Mouse (Mus musculus) bone marrow, adult 2 months (tissue): ENCODE data around the gene Pik3cb. TPM values are rescaled to one million over a fixed set of nuclear protein-coding genes. Genes with fewer than 3 reads are reported as not detected.

Source experiments
- H3K27ac ChIP-seq: fragments of 200-500 bp; 2 replicates; pipeline ENCODE4 v1.5.1; 2012; ENCODE audit warnings: low read depth, mild to moderate bottlenecking, control low read depth, inconsistent platforms, low read length; ENCODE audit not compliant: control insufficient read depth, poor library complexity, insufficient read depth
- H3K4me1 ChIP-seq: fragments of 200-500 bp; 2 replicates; pipeline ENCODE4 v1.6.1; 2011; ENCODE audit warnings: low read length; ENCODE audit not compliant: control insufficient read depth, insufficient read depth
- H3K4me3 ChIP-seq: fragments of 200-500 bp; replicated peaks from 2 replicates; pipeline ENCODE3; 2011; ENCODE audit warnings: mild to moderate bottlenecking, low read depth, low read length, control low read depth; ENCODE audit not compliant: control insufficient read depth
- CTCF ChIP-seq: fragments of 200-500 bp; IDR thresholded peaks from 2 replicates; pipeline ENCODE4 v1.5.1; 2011; ENCODE audit warnings: low read length, control low read depth; ENCODE audit not compliant: control insufficient read depth, insufficient read depth
- POLR2A ChIP-seq: fragments of 200-500 bp; IDR thresholded peaks from 2 replicates; pipeline ENCODE4 v1.6.1; 2011; ENCODE audit warnings: low read depth, mild to moderate bottlenecking, control low read depth, low read length, borderline replicate concordance; ENCODE audit not compliant: control insufficient read depth
- WGBS: fragments of 180-500 bp; shearing (Covaris S2); methylation state at CpG from one replicate; pipeline ENCODE4 v1.1.7; 2018; 5-methylcytosine and 5-hydroxymethylcytosine counted together
- polyA plus RNA-seq: library from polyadenylated mRNA; stranded (reverse); fragments of >200 nt; gene quantifications from 2 replicates; pipeline ENCODE4 v1.2.4, GENCODE M21; 2011; ENCODE audit warnings: low replicate concordance; ENCODE audit not compliant: missing spikeins, insufficient read depth, insufficient read length

Pik3cb gene
- polyA plus RNA-seq, 1 experiment = 10.7 TPM

GRCm38 (mm10) chr9:99158708-99159107, 18.3 kb upstream of the Pik3cb start:
- Histone ChIP-seq H3K4me1 (peaks cover 4% of the 10 kb centered on the region), H3K27ac (no peak overlapping the region), H3K4me3 (no peak overlapping the region)
- 65% methylated on average over 6 of the region's 6 CpGs for WGBS
- no peak for TF ChIP-seq POLR2A
- TF ChIP-seq CTCF = no peak

GRCm38 (mm10) chr9:99158203-99158632, 17.8 kb upstream of the Pik3cb start:
- no peak for TF ChIP-seq CTCF
- no peak for TF ChIP-seq POLR2A
- Histone ChIP-seq H3K4me1 (peaks cover 4% of the 10 kb centered on the region), H3K27ac (no peak overlapping the region), H3K4me3 (no peak overlapping the region)
- WGBS = 20% methylated on average over 7 of the region's 7 CpGs

- Histone ChIP-seq H3K4me1 (no peaks in the 10 kb centered on the region; the same call in none of the 2 replicates), H3K27ac (no peak overlapping the region), H3K4me3 (no peak overlapping the region)
- TF ChIP-seq POLR2A = no peak
- TF ChIP-seq CTCF = no peak
- 76% methylated on average over 3 of the region's 3 CpGs for WGBS
These were observed 13.2 kb upstream of the Pik3cb start for GRCm38 (mm10) chr9:99153655-99154054.

- Histone ChIP-seq H3K4me1 (peaks cover 2% of the 10 kb centered on the region; the same call in 1 of the 2 replicates), H3K4me3 (no peak overlapping the region), H3K27ac (no peak overlapping the region)
- WGBS = 45% methylated on average over 9 of the region's 9 CpGs
- TF ChIP-seq CTCF (no peak), POLR2A (no peak)
These were observed 12.5 kb upstream of the Pik3cb start for GRCm38 (mm10) chr9:99152699-99153490.

- Histone ChIP-seq H3K4me1 (peaks cover 5% of the 10 kb centered on the region; the same call in 1 of the 2 replicates), H3K27ac (no peak overlapping the region), H3K4me3 (no peak overlapping the region)
- TF ChIP-seq CTCF (no peak), POLR2A (no peak)
- 75% methylated on average over 27 of the region's 27 CpGs for WGBS
These were observed 6.7 kb upstream of the Pik3cb start for GRCm38 (mm10) chr9:99146855-99147735.

DNA sequence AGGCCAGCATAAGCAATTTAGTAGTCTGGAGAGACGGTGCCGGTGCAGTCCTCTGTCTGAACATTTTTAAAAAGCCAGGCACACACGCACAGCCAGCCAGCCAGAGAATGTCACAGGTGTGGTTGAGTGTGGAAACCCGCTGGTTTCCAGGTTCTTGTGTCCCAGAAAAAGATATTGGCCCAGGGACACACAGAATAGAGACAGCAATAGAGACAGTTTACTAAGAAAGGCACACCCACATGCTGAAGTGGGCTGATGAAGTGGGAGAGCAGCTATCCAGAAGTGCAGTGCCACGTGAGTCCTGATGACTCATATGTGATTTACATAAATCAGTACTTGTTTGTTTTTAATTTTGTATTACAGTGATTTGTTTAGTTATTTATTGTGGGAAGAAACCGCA, 5.3 kb upstream of the Pik3cb start:
- peaks cover 7% of the 10 kb centered on the region; the same call in 1 of the 2 replicates for H3K4me1 ChIP-seq
- no peak for TF ChIP-seq POLR2A
- TF ChIP-seq CTCF = no peak
- no peak overlapping the region for H3K4me3 ChIP-seq
- 73% methylated on average over 6 of the region's 6 CpGs for WGBS
- no peak overlapping the region for H3K27ac ChIP-seq

DNA sequence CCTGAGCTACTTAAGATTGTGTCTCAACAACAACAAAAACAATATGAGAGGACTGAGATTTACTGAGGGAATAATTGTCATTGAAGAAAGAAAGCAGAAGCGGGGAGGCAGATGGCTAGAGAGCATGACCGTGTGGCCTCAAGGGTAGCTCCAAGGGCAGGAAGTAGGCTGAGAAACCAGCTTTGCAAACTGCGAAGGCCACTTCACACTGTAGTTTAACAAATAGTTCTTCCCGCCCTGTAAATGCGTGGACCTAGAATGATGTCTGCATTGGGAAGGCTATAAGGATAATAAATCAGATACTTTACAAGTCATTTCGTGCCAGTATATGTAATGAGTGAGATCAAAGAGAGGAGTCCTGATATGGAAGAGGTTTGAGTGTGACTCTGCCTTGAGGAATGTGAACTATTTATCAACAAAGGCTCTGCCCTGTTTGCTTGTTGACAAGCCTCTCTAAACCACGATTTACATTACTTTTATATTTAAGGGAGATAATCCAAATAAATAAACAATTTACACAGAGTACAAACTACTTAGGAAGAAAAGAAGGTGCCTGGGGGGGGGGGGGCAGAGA, 4.1 kb upstream of the Pik3cb start:
- 67% methylated on average over 7 of the region's 7 CpGs for WGBS
- Histone ChIP-seq H3K27ac (no peak overlapping the region), H3K4me1 (peaks cover 7% of the 10 kb centered on the region; the same call in 1 of the 2 replicates), H3K4me3 (no peak overlapping the region)
- TF ChIP-seq POLR2A = no peak
- no peak for TF ChIP-seq CTCF

DNA sequence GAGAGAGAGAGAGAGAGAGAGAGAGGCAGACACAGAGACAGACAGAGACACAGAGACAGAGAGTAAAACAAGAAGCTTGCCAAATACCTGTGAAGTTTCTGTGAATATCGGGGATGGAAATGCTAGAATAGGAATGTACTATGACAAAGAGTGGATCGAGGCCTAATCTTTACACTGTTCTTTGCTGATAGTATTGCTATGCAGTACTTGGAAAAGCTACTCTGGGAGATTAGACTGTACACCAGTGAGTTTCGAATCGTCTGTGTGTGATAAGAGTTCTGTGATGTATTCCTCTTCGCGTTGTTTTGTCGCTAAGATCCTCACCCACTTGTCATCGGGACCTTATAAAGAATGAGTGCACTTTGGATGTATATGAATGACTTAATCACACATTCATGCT, 1.2 kb upstream of the Pik3cb start:
- H3K4me1 ChIP-seq = peaks cover 5% of the 10 kb centered on the region; the same call in 1 of the 2 replicates
- H3K27ac ChIP-seq = no peak overlapping the region
- TF ChIP-seq CTCF (no peak), POLR2A (no peak)
- H3K4me3 ChIP-seq = no peak overlapping the region
- WGBS = 59% methylated on average over 8 of the region's 8 CpGs
